Mouse (Mus musculus) bone marrow macrophage, adult 2 months (primary cell): ENCODE results near the gene Rexo2.

Experiments
- CTCF ChIP-seq: IDR thresholded peaks from 2 replicates; pipeline ENCODE4 v1.5.1; 2012; ENCODE audit warnings: low read depth, mild to moderate bottlenecking, low read length, moderate library complexity
- POLR2A ChIP-seq: IDR thresholded peaks from 2 replicates; pipeline ENCODE4 v1.6.1; 2012; ENCODE audit warnings: mild to moderate bottlenecking, low read depth, low read length, borderline replicate concordance

DNA sequence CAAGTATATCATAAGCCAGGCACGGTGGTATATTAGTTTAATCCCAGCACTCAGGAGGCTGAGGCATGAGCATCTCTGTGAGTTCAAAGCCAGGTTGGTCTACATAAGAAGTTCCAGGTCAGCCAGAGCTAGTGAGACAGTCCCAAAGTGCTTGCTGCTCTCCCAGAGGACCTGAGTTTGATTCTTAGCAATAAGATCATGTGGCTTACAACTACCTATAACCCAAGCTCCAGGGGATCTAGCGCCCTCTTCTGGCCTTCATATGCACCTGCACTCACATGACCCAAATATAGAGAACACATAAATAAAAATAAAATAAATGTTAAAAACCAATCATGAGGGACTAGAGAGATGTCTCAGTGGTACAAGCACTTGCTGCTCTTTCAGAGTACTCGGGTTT is 21.5 kb downstream of the Rexo2 start:
- TF ChIP-seq CTCF (no peak), POLR2A (no peak)
